Mouse (Mus musculus) heart, embryonic 11.5 days (tissue): ENCODE results near the gene Tmem74b. TPM values are rescaled to one million over a fixed set of nuclear protein-coding genes. Genes with fewer than 3 reads are reported as not detected.

Source experiments
- ATAC-seq: fragments of 200-750 bp; cut with Nextera tagmentation; replicated peaks from 2 replicates; pipeline ENCODE4 v1.8.0; 2017; ENCODE audit warnings: moderate library complexity; ENCODE audit not compliant: insufficient number of reproducible peaks, low FRiP score, low TSS enrichment
- H3K27ac ChIP-seq: fragments of 300-500 bp; sonication (generic); 2 replicates; pipeline ENCODE4 v1.5.1; 2014; ENCODE audit warnings: mild to moderate bottlenecking, low read depth, low read length
- H3K27me3 ChIP-seq: fragments of 300-500 bp; sonication (generic); 2 replicates; pipeline ENCODE4 v1.6.1; 2014; ENCODE audit warnings: mild to moderate bottlenecking, low read length, mixed read lengths; ENCODE audit not compliant: control insufficient read depth, insufficient read depth
- H3K36me3 ChIP-seq: fragments of 300-500 bp; sonication (generic); 2 replicates; pipeline ENCODE4 v1.6.1; 2014; ENCODE audit warnings: mild to moderate bottlenecking, low read length, moderate library complexity, mixed read lengths; ENCODE audit not compliant: control insufficient read depth, insufficient read depth
- H3K4me1 ChIP-seq: fragments of 300-500 bp; sonication (generic); 2 replicates; pipeline ENCODE4 v1.6.1; 2014; ENCODE audit warnings: low read length; ENCODE audit not compliant: control insufficient read depth, insufficient read depth
- H3K4me2 ChIP-seq: fragments of 300-500 bp; sonication (generic); 2 replicates; pipeline ENCODE4 v1.6.1; 2014; ENCODE audit warnings: mild to moderate bottlenecking, moderate library complexity
- H3K4me3 ChIP-seq: fragments of 300-500 bp; sonication (generic); 2 replicates; pipeline ENCODE4 v1.5.1; 2014; ENCODE audit warnings: low read depth, low read length
- H3K9ac ChIP-seq: fragments of 300-500 bp; sonication (generic); 2 replicates; pipeline ENCODE4 v1.6.1; 2014; ENCODE audit warnings: mild to moderate bottlenecking, low read depth, low read length, moderate library complexity
- H3K9me3 ChIP-seq: fragments of 300-500 bp; sonication (generic); replicated peaks from 2 replicates; pipeline ENCODE4 v1.6.1; 2016; ENCODE audit warnings: low read length; ENCODE audit not compliant: control insufficient read depth
- whole genome bisulfite sequencing: fragments of 180-500 bp; shearing (Covaris S2); extraction: QIAGEN DNeasy Blood & Tissue Kit; methylation state at CpG from one replicate; pipeline ENCODE4 v1.1.7; 2014; ENCODE audit not compliant: insufficient replicate concordance; 5-methylcytosine and 5-hydroxymethylcytosine counted together
- polyA plus RNA-seq: library from polyadenylated mRNA; unstranded; fragments of >200 nt; fragmentation: Nextera tagmentation; extraction: Ambion mirVana; gene quantifications from 2 replicates; pipeline ENCODE4 v1.2.1, GENCODE M21; 2014

The Tmem74b gene
- polyA plus RNA-seq, 1 experiment from 2014 or later = 1.4 TPM

DNA sequence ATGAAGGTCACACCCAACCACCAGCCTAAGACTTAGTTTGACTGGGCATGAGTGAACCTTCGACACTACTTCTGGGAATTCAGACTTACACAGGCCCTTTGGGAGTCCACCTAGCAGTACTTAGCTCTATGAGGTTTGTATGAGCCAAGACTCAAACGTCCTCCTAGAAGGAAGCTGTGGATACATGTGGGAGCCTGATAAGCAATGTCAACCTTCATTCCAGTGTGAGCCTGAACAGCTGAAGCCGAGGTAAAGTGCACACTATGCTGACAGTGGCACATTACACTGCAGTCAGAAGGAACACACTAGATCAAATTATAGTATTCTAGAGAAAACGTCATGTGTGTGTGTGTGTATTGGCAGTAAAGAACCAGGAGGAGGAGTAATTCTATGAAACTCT, 36.7 kb downstream of the Tmem74b start:
- no peak overlapping the region for H3K27ac ChIP-seq
- no peak overlapping the region for H3K9ac ChIP-seq
- peaks cover 3% of the 10 kb centered on the region for H3K36me3 ChIP-seq
- WGBS = 69% methylated on average over 4 of the region's 4 CpGs
- H3K4me3 ChIP-seq = no peak overlapping the region
- H3K9me3 ChIP-seq = no peaks in the 10 kb centered on the region
- H3K27me3 ChIP-seq = no peaks in the 10 kb centered on the region
- no peak overlapping the region for H3K4me2 ChIP-seq
- no peak for ATAC-seq
- H3K4me1 ChIP-seq = peaks cover 5% of the 10 kb centered on the region; the same call in 1 of the 2 replicates

DNA sequence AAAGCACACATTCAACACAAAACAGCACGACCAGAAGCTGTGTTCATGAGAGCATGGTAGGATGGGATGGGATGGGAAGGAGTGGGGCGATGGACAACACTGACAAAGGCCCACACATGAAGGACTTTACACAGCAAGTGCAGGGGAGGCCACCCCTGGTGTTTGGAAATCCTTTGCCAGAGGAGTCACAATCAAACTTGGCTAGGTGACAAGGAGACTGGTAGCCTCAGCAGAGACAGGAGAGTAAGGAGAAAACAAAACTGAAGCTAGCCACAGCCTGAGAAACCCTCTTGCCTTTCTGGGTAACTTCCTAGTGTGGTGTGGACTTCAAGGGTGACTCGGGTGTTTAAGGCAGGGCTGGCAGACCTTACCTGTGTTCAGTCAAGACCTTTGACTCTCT, 37.3 kb downstream of the Tmem74b start:
- Histone ChIP-seq H3K27ac (no peak overlapping the region), H3K4me3 (no peak overlapping the region), H3K4me1 (peaks cover 5% of the 10 kb centered on the region; the same call in 1 of the 2 replicates), H3K36me3 (no peaks in the 10 kb centered on the region; the same call in 1 of the 2 replicates), H3K27me3 (no peaks in the 10 kb centered on the region), H3K4me2 (peak overlapping the region; percentile 85; the same call in 1 of the 2 replicates), H3K9me3 (no peaks in the 10 kb centered on the region), H3K9ac (no peak overlapping the region)
- WGBS = 79% methylated on average over 3 of the region's 3 CpGs
- ATAC-seq = no peak

DNA sequence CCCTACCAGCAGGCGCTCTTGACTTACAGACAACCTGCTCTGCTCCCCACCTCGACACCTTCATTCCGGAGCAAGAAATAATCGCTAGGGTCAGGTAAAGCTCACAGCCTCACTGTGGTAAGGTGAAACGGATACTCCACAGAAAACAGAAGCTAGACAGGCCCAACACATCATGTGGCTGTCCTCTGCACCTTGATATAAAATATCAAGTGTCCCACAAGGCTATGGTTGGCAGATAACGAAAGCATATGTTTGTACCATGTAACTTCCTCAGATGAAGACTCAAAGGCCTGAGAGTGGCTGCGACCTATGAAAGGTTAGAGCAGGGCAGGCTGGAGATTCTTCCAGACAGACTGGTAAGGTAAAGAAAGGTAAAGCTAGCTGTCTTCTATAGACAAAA, 37.7 kb downstream of the Tmem74b start:
- Histone ChIP-seq H3K27me3 (no peaks in the 10 kb centered on the region), H3K9me3 (no peaks in the 10 kb centered on the region), H3K4me3 (no peak overlapping the region), H3K27ac (no peak overlapping the region), H3K36me3 (no peaks in the 10 kb centered on the region), H3K4me2 (peak overlapping the region; percentile 85; the same call in 1 of the 2 replicates), H3K9ac (no peak overlapping the region), H3K4me1 (peaks cover 5% of the 10 kb centered on the region; the same call in 1 of the 2 replicates)
- ATAC-seq = no peak
- WGBS = 86% methylated on average over 7 of the region's 7 CpGs

DNA sequence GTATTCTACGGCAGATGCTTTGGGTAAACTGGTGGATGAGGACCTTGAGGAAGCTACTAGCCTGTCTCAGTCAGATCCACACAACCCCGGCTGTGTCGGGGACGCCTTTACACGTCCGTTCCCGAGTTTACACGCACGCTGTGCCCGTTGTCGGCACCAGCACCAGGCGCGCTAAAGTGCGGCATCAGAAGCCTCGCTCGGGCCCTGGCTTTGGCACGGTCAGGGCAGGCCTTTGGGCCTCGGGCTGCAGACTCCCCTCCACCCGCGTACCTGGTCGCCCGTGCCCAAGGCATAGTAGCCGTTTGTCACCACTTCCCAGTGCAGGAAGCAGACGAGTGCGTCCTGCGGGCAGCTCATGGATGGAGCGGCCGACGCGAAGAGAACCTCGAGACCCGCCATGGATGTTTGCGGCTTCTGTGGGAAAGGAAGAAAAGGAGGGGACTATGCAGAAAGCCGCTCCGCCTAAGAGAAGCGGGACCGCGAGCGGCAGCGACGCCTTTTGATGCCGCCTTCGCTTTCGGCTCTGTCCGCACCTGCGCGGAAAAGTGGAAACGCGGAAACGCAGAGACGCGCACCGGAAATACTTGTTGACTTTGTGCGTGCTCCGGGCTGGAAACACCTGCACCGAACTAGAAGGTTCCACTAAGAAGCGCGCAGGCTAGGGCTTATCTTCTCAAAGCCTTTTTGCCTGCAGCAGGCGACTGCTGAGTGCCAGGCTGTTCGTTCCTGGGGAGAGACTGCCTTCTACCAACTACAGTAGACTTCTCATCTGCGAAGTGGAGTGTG, 39.1 kb downstream of the Tmem74b start:
- H3K9ac ChIP-seq = peak overlapping the region; percentile 77
- ATAC-seq = peak; percentile 87
- WGBS = under 1% methylated on average over 61 of the region's 61 CpGs
- no peaks in the 10 kb centered on the region for H3K9me3 ChIP-seq
- no peaks in the 10 kb centered on the region for H3K27me3 ChIP-seq
- no peak overlapping the region for H3K27ac ChIP-seq
- peak overlapping the region; percentile 85 for H3K4me2 ChIP-seq
- H3K36me3 ChIP-seq = no peaks in the 10 kb centered on the region
- H3K4me1 ChIP-seq = peaks cover 5% of the 10 kb centered on the region; the same call in 1 of the 2 replicates
- peak overlapping the region; percentile 63 for H3K4me3 ChIP-seq

DNA sequence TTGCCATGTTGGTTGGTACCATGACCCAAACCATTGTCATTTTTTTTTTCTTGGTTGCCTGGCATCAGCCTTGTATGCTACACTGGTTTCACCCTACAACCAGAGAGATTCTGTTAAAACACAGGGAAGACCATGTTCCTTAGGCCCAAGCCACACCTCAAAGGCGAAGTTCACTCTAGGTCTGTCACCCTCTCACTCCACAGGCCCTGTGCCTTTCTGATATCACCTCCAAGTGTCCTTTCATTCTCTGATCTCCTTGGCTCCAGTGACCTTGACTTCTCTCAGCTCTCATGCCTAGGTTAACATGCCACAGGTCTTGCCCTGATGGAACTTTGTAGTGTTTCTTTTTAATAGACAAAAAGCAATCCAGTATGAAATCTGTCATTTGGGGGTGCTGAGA, 40.3 kb downstream of the Tmem74b start:
- no peaks in the 10 kb centered on the region for H3K27me3 ChIP-seq
- no peak overlapping the region for H3K27ac ChIP-seq
- no peak overlapping the region for H3K9ac ChIP-seq
- H3K36me3 ChIP-seq = no peaks in the 10 kb centered on the region
- peaks cover 5% of the 10 kb centered on the region; the same call in 1 of the 2 replicates for H3K4me1 ChIP-seq
- ATAC-seq = no peak
- H3K4me3 ChIP-seq = no peak overlapping the region
- 82% methylated on average over 1 of the region's 1 CpGs for WGBS
- H3K9me3 ChIP-seq = no peaks in the 10 kb centered on the region
- H3K4me2 ChIP-seq = no peak overlapping the region

DNA sequence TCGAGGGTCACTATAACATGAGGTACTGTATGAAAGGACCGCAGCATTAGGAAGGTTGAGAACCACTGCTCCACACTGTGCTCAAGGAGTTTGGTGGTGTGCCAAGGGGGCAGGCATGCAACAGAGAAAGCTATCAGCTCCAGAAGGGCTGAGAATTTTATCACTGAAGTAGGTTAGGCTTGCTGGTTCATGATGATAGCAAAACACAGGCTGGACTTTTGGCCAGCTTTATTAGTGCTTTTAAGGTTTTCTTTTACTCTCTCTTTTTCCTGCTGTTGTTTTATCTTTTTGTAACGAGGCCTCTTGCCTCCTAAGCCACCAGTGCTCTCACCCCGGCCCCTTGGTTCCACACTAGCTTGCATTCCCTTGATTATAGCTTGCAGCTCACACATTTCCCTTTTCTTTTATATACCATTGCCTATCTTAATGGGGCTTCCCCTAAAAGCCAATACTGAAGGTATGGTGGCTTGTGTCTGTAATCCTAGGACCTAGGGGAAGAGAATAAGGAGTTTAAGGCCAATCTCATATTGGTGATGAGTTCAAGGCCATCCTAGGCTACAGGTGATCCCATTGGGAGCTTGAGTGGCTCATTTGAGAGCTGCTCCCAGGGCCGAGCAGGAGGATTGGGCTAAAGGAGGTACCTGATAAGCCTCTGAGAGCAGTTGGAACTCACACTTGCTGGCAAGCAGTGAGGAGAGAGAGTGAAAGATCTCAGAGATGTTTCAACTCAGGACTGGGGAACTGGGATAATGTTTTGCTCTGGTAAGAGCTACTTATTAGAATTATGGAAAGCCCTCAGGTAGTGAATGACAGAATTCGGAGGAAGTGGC, 41.3 kb downstream of the Tmem74b start:
- Histone ChIP-seq H3K27me3 (no peaks in the 10 kb centered on the region), H3K9me3 (no peaks in the 10 kb centered on the region), H3K4me3 (no peak overlapping the region), H3K4me2 (no peak overlapping the region), H3K9ac (no peak overlapping the region), H3K27ac (no peak overlapping the region), H3K36me3 (no peaks in the 10 kb centered on the region), H3K4me1 (peaks cover 5% of the 10 kb centered on the region; the same call in 1 of the 2 replicates)
- WGBS = 54% methylated on average over 6 of the region's 6 CpGs
- no peak for ATAC-seq

DNA sequence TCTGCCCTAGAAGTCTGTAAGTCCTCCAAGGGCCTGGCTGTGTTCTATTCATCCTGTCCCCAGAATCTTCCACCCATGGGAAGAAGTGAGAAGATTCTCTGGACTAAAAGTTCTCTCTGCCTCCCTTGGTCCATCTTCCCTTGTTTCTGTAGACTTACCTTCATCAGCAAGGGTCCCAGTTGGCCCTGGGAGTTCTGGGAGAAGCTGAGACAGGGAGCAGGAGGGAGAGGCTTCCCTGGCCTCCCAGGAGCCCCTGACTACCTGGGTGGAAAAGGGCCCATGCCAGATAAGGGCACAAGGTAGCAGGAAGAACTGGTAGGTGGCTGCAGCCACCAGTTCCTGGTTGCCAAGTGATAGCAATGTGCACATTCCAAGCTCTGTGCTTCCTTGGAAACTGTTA, 42.0 kb downstream of the Tmem74b start, which contains the start of gene Psmf1:
TSS of gene Psmf1 (minus strand) at position 342 of the 400 bp plus-strand sequence.
- no peak within 1 kb of the TSS for H3K4me2 ChIP-seq
- no peak for ATAC-seq
- H3K36me3 ChIP-seq = no peaks in the 10 kb centered on the region
- H3K9ac ChIP-seq = no peak within 1 kb of the TSS
- H3K27me3 ChIP-seq = no peaks in the 10 kb centered on the region
- H3K9me3 ChIP-seq = no peaks in the 10 kb centered on the region
- no peak within 1 kb of the TSS for H3K4me3 ChIP-seq
- H3K27ac ChIP-seq = no peak within 1 kb of the TSS
- H3K4me1 ChIP-seq = peaks cover 5% of the 10 kb centered on the region; the same call in 1 of the 2 replicates

DNA sequence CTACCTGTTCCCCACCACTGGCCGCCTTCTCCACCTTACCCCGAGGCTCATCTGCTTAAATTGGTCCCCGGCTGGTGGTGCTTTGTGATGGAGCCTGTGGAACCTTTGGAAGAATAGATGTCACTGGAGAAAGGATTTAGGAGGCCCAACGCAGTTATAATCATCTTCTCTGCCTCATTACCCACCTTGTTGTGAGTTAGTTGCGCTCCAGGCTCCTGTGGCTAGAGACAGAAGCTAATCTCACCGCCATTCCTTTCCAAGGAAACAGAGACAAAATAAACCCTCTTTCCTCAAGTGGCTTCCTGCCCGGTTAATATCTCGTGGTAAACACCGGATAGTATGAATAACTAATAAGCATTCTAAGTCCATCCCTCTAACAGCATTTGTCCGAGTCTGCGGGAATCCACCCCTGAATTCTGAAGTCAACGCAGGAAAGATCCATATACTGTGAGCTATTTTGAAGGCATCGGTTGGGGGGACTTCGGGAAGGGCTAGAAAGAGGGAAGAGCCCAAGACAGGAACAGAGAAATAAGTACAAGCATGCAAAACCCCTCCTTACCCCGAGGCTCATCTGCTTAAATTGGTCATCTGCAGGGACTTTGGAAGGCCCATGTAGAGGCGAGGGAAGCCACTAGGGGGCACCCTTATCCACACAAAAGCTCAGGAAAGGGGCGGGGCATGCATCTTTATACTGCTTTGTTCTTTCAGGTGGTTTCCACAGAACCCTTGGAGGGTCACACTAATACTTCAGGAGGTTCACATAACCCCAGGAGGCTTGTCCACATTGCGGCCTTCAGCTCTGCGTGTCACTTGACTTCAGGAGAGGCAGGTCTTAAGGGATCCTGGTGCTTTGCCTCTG, 46.3 kb downstream of the Tmem74b start:
- H3K4me1 ChIP-seq = no peaks in the 10 kb centered on the region
- 37% methylated on average over 19 of the region's 19 CpGs for WGBS
- no peak overlapping the region for H3K4me3 ChIP-seq
- no peak overlapping the region for H3K27ac ChIP-seq
- ATAC-seq = no peak
- no peak overlapping the region for H3K4me2 ChIP-seq
- no peaks in the 10 kb centered on the region for H3K27me3 ChIP-seq
- H3K36me3 ChIP-seq = no peaks in the 10 kb centered on the region
- no peak overlapping the region for H3K9ac ChIP-seq
- no peaks in the 10 kb centered on the region for H3K9me3 ChIP-seq
